Mouse (Mus musculus) heart, postnatal 0 days (tissue): ENCODE measurements around the gene Klhdc7b.

ENCODE experiments used
- CTCF ChIP-seq: IDR thresholded peaks from 2 replicates; pipeline ENCODE4 v1.5.1; 2016; ENCODE audit warnings: antibody characterized with exemption, control low read depth, low read depth
- EP300 ChIP-seq: IDR thresholded peaks from 2 replicates; pipeline ENCODE4 v1.6.1; 2016; ENCODE audit warnings: antibody characterized with exemption, low read depth

GRCm38 (mm10) chr15:89372068-89372467 lies 12.6 kb upstream of the Klhdc7b start:
- TF ChIP-seq EP300 (no peak), CTCF (no peak)
